ENCODE assay signal across 9 mouse cellular contexts in genomic region chr5:143369611-143370255, GRCm38 (mm10). TPM values are rescaled to one million over a fixed set of nuclear protein-coding genes. Genes with fewer than 3 reads are reported as not detected.
A peak's percentile ranks its signal among the peaks of the same experiment; 100 is the strongest.
DNase-seq lines count a peak whose midpoint lies in the region; ATAC-seq and TF ChIP-seq lines count a peak whose summit lies in the region.
"Had no signal": no experiment of that assay in that cellular context is flagged by ENCODE, and none has a peak within 500 bp of the region (broad histone marks: within the 10 kb centered on the region; RNA-seq: fewer than 3 reads in every experiment).

No protein-coding gene starts in this region.

- TF ChIP-seq POLR2A in cerebellum, adult 2 months (IDR thresholded peaks at IDR 0.05; ENCODE audit: borderline replicate concordance, insufficient read depth, low read length) = no peak

- H3K27ac ChIP-seq in cerebellum, adult 2 months (ENCODE audit: insufficient read depth, low read length) = no peak overlapping the region
- no peak overlapping the region for H3K27ac ChIP-seq in lung, embryonic 14.5 days (ENCODE audit: low read depth)
- H3K27ac ChIP-seq in hindbrain, embryonic 14.5 days = no peak overlapping the region
- H3K27ac ChIP-seq in neural tube, embryonic 12.5 days = no peak overlapping the region
- H3K27ac ChIP-seq: liver, embryonic 15.5 days had no signal

- no peaks in the 10 kb centered on the region for H3K27me3 ChIP-seq in cerebellum, adult 2 months (ENCODE audit: control insufficient read depth, insufficient read depth, low read length)
- peaks cover 81% of the 10 kb centered on the region for H3K27me3 ChIP-seq in lung, embryonic 14.5 days (ENCODE audit: insufficient read depth, low read length)
- H3K27me3 ChIP-seq in hindbrain, embryonic 14.5 days (ENCODE audit: control insufficient read depth, insufficient read depth, low read length) = peaks cover 84% of the 10 kb centered on the region
- H3K27me3 ChIP-seq in neural tube, embryonic 12.5 days (replicated peaks) = peaks cover 87% of the 10 kb centered on the region

- H3K4me1 ChIP-seq in cerebellum, adult 2 months (ENCODE audit: control insufficient read depth, insufficient read depth, low read length) = peaks cover 31% of the 10 kb centered on the region
- no peaks in the 10 kb centered on the region for H3K4me1 ChIP-seq in lung, embryonic 14.5 days (ENCODE audit: insufficient read depth)
- H3K4me1 ChIP-seq in hindbrain, embryonic 14.5 days (replicated peaks; ENCODE audit: control insufficient read depth, insufficient read depth, low read length) = peaks cover 7% of the 10 kb centered on the region
- peaks cover 11% of the 10 kb centered on the region for H3K4me1 ChIP-seq in neural tube, embryonic 12.5 days
- H3K4me1 ChIP-seq: liver, embryonic 15.5 days had no signal

- H3K9ac ChIP-seq in lung, embryonic 14.5 days = no peak overlapping the region
- H3K9ac ChIP-seq in hindbrain, embryonic 14.5 days = 0 out of 2 replicates have a peak overlapping the region, but pooled peaks have one; percentile 21
- no peak overlapping the region for H3K9ac ChIP-seq in neural tube, embryonic 12.5 days
- H3K9ac ChIP-seq: liver, embryonic 15.5 days had no signal

- no peak for ATAC-seq in lung, embryonic 14.5 days (ENCODE audit: insufficient read depth)
- no peak for ATAC-seq in hindbrain, embryonic 14.5 days (ENCODE audit: low FRiP score)
- ATAC-seq in neural tube, embryonic 12.5 days (ENCODE audit: low FRiP score, low read depth) = no peak

- peak overlapping the region; percentile 44 for H3K4me2 ChIP-seq in lung, embryonic 14.5 days
- peak overlapping the region; percentile 54 for H3K4me2 ChIP-seq in hindbrain, embryonic 14.5 days (replicated peaks)
- H3K4me2 ChIP-seq in neural tube, embryonic 12.5 days (replicated peaks) = peak overlapping the region; percentile 55
- H3K4me2 ChIP-seq: liver, embryonic 15.5 days had no signal

- no peaks in the 10 kb centered on the region for H3K9me3 ChIP-seq in lung, embryonic 14.5 days (ENCODE audit: low read depth, low read length)
- no peaks in the 10 kb centered on the region for H3K9me3 ChIP-seq in hindbrain, embryonic 14.5 days (ENCODE audit: control insufficient read depth, low read length)
- no peaks in the 10 kb centered on the region for H3K9me3 ChIP-seq in neural tube, embryonic 12.5 days
- H3K9me3 ChIP-seq: liver, embryonic 15.5 days had no signal

- no peak for TF ChIP-seq CTCF in cerebellum, adult 2 months (IDR thresholded peaks at IDR 0.05; ENCODE audit: borderline replicate concordance, insufficient read depth, low read depth, low read length)
- TF ChIP-seq CTCF in lung, embryonic 14.5 days (IDR thresholded peaks at IDR 0.05; ENCODE audit: low read depth) = no peak

- peak; percentile 39 to 44 for DNase-seq in cerebellum, adult 2 months
- no peak for DNase-seq in cerebellum, adult 9-10 months
- peak; percentile 6 for DNase-seq in lung, embryonic 14.5 days
- no peak for DNase-seq in lung, postnatal 4 days
- DNase-seq in hindbrain, embryonic 14.5 days (ENCODE audit: low spot score) = no peak
- no peak for DNase-seq in layer of hippocampus, adult 8-10 months (ENCODE audit: low spot score in 2 of 2)
- no peak for DNase-seq in gastrocnemius, postnatal 25 days

- no peaks in the 10 kb centered on the region for H3K36me3 ChIP-seq in lung, embryonic 14.5 days (ENCODE audit: insufficient read depth)
- H3K36me3 ChIP-seq in hindbrain, embryonic 14.5 days (replicated peaks; ENCODE audit: control insufficient read depth, insufficient read depth) = no peaks in the 10 kb centered on the region
- no peaks in the 10 kb centered on the region for H3K36me3 ChIP-seq in neural tube, embryonic 12.5 days
- H3K36me3 ChIP-seq: liver, embryonic 15.5 days had no signal

- 5% methylated on average over 36 of the region's 36 CpGs for WGBS in cerebellum, adult 2 months
- under 1% methylated on average over 36 of the region's 36 CpGs for WGBS in lung, embryonic 14.5 days
- 2% methylated on average over 35 of the region's 36 CpGs for WGBS in hindbrain, embryonic 14.5 days
- WGBS in neural tube, embryonic 12.5 days = 2% methylated on average over 36 of the region's 36 CpGs

- H3K4me3 ChIP-seq in cerebellum, adult 2 months (replicated peaks; ENCODE audit: insufficient read depth, low read depth, low read length) = peak overlapping the region; percentile 46
- peak overlapping the region; percentile 20; the same call in 1 of the 2 replicates for H3K4me3 ChIP-seq in lung, embryonic 14.5 days (ENCODE audit: low read depth, low read length)
- peak overlapping the region; percentile 19 for H3K4me3 ChIP-seq in hindbrain, embryonic 14.5 days (replicated peaks; ENCODE audit: low read length)
- peak overlapping the region; percentile 13; the same call in 1 of the 2 replicates for H3K4me3 ChIP-seq in neural tube, embryonic 12.5 days
- H3K4me3 ChIP-seq: liver, embryonic 15.5 days had no signal

RNA-seq across cellular contexts. Expression of gene Grid2ip, which starts 12.6 kb away (rescaled TPM):
- 38.5 and 52.1 TPM in 2 replicates for polyA plus RNA-seq in cerebellum, adult 2 months (2012; rRNA removed)
- polyA plus RNA-seq in lung, embryonic 14.5 days (2014; fragmentation: Nextera tagmentation; extraction: Ambion mirVana) = 0.17 and 0.27 TPM in 2 replicates
- polyA plus RNA-seq in hindbrain, embryonic 14.5 days (2014; fragmentation: Nextera tagmentation; extraction: Ambion mirVana) = 0.25 and 0.60 TPM in 2 replicates
- 0.19 and 0.37 TPM in 2 replicates for polyA plus RNA-seq in neural tube, embryonic 12.5 days (2016; fragmentation: Nextera tagmentation; extraction: Ambion mirVana)
- 1 to 10 TPM in 3 of 4 experiments, under 1 TPM in 1; 0.99 to 1.7 (median 1.5) TPM for total RNA-seq in layer of hippocampus, adult 8-10 months (2022)
- total RNA-seq in gastrocnemius, postnatal 25 days (2021) = not detected
- polyA plus RNA-seq: liver, embryonic 15.5 days had no signal

RNA-seq across cellular contexts. Expression of gene Kdelr2, which starts 33.9 kb away (rescaled TPM):
- 32.1 and 32.6 TPM in 2 replicates for polyA plus RNA-seq in cerebellum, adult 2 months (2012; rRNA removed)
- 343 and 370 TPM in 2 replicates for polyA plus RNA-seq in lung, embryonic 14.5 days (2014; fragmentation: Nextera tagmentation; extraction: Ambion mirVana)
- 146 and 147 TPM in 2 replicates for polyA plus RNA-seq in hindbrain, embryonic 14.5 days (2014; fragmentation: Nextera tagmentation; extraction: Ambion mirVana)
- 164 and 183 TPM in 2 replicates for polyA plus RNA-seq in neural tube, embryonic 12.5 days (2016; fragmentation: Nextera tagmentation; extraction: Ambion mirVana)
- 10 to 100 TPM; 33.8 to 39.8 (median 37.0) TPM for total RNA-seq in layer of hippocampus, adult 8-10 months (2022)
- 10 to 100 TPM; 34.1 to 40.0 TPM for total RNA-seq in gastrocnemius, postnatal 25 days (2021)

RNA-seq across cellular contexts. Expression of gene Zdhhc4, which starts 40.7 kb away (rescaled TPM):
- polyA plus RNA-seq in cerebellum, adult 2 months (2012; rRNA removed) = 68.3 and 69.7 TPM in 2 replicates
- 74.6 and 77.9 TPM in 2 replicates for polyA plus RNA-seq in lung, embryonic 14.5 days (2014; fragmentation: Nextera tagmentation; extraction: Ambion mirVana)
- 72.2 and 78.1 TPM in 2 replicates for polyA plus RNA-seq in hindbrain, embryonic 14.5 days (2014; fragmentation: Nextera tagmentation; extraction: Ambion mirVana)
- polyA plus RNA-seq in neural tube, embryonic 12.5 days (2016; fragmentation: Nextera tagmentation; extraction: Ambion mirVana) = 71.5 and 82.7 TPM in 2 replicates
- 10 to 100 TPM; 50.4 to 57.0 (median 54.1) TPM for total RNA-seq in layer of hippocampus, adult 8-10 months (2022)
- total RNA-seq in gastrocnemius, postnatal 25 days (2021) = 10 to 100 TPM; 32.1 to 33.0 TPM

RNA-seq across cellular contexts. Expression of gene E130309D02Rik, which starts 54.6 kb away (rescaled TPM):
- polyA plus RNA-seq in cerebellum, adult 2 months (2012; rRNA removed) = 17.0 and 17.8 TPM in 2 replicates
- polyA plus RNA-seq in lung, embryonic 14.5 days (2014; fragmentation: Nextera tagmentation; extraction: Ambion mirVana) = 40.0 and 46.6 TPM in 2 replicates
- polyA plus RNA-seq in hindbrain, embryonic 14.5 days (2014; fragmentation: Nextera tagmentation; extraction: Ambion mirVana) = 24.6 and 25.4 TPM in 2 replicates
- polyA plus RNA-seq in neural tube, embryonic 12.5 days (2016; fragmentation: Nextera tagmentation; extraction: Ambion mirVana) = 53.2 and 57.4 TPM in 2 replicates
- 10 to 100 TPM; 22.7 to 25.8 (median 24.1) TPM for total RNA-seq in layer of hippocampus, adult 8-10 months (2022)
- total RNA-seq in gastrocnemius, postnatal 25 days (2021) = 10 to 100 TPM in 1 of 2 experiments, 1 to 10 TPM in 1; 8.1 to 11.2 TPM

Comparison
In these comparisons a context has a peak if more than half of its experiments do, and no peak if none do; other contexts are left out.
1. DNase-seq: peak in cerebellum, adult 2 months (2 of 2) and lung, embryonic 14.5 days (single experiment); none in cerebellum, adult 9-10 months (single experiment), lung, postnatal 4 days (0 of 2), hindbrain, embryonic 14.5 days (single experiment), layer of hippocampus, adult 8-10 months (0 of 2) and gastrocnemius, postnatal 25 days (single experiment).
2. RNA of gene Grid2ip, which starts 12.6 kb away (polyA plus RNA-seq): 38.5 to 52.1 TPM in cerebellum, adult 2 months; 0.25 to 0.60 TPM in hindbrain, embryonic 14.5 days, 0.19 to 0.37 TPM in neural tube, embryonic 12.5 days and 0.17 to 0.27 TPM in lung, embryonic 14.5 days; every median in the first group is over 10 times any median in the second.
3. Peak in every context shown above with its lines, with median percentiles within 50 percentile points of each other: H3K4me3 ChIP-seq and H3K4me2 ChIP-seq.